Mouse (Mus musculus) hindbrain, embryonic 13.5 days (tissue): ENCODE measurements at regions not wholly inside any gene's neighbourhood (a gene's known extent, or its start where the extent isn't known, plus 50 kb on each side); places are given as distances from the start of the nearest gene placed in this dataset.
"Not testable (repeated sequence)": the region's sequence is repeated elsewhere in the genome, so short reads cannot be mapped to it uniquely, and the experiment has no call there.

Experiments
- ATAC-seq: fragments of 200-750 bp; cut with Nextera tagmentation; 2 replicates; pipeline ENCODE4 v1.8.0; 2017; ENCODE audit warnings: moderate TSS enrichment; ENCODE audit not compliant: low FRiP score
- H3K27ac ChIP-seq: fragments of 300-500 bp; sonication (generic); 2 replicates; pipeline ENCODE4 v1.5.1; 2015; ENCODE audit warnings: inconsistent platforms, mild to moderate bottlenecking, moderate library complexity
- H3K27me3 ChIP-seq: fragments of 300-500 bp; sonication (generic); 2 replicates; pipeline ENCODE4 v1.6.1; 2015; ENCODE audit warnings: mild to moderate bottlenecking, inconsistent platforms
- H3K36me3 ChIP-seq: fragments of 300-500 bp; sonication (generic); 2 replicates; pipeline ENCODE4 v1.6.1; 2015; ENCODE audit warnings: mild to moderate bottlenecking, inconsistent platforms
- H3K4me1 ChIP-seq: fragments of 300-500 bp; sonication (generic); replicated peaks from 2 replicates; pipeline ENCODE4 v1.6.1; 2015; ENCODE audit warnings: inconsistent platforms
- H3K4me2 ChIP-seq: fragments of 300-500 bp; sonication (generic); 2 replicates; pipeline ENCODE4 v1.6.1; 2015; ENCODE audit warnings: inconsistent platforms, mild to moderate bottlenecking, moderate library complexity
- H3K4me3 ChIP-seq: fragments of 300-500 bp; sonication (generic); 2 replicates; pipeline ENCODE4 v1.5.1; 2015; ENCODE audit warnings: mild to moderate bottlenecking, inconsistent platforms
- H3K9ac ChIP-seq: fragments of 300-500 bp; sonication (generic); 2 replicates; pipeline ENCODE4 v1.6.1; 2015; ENCODE audit warnings: mild to moderate bottlenecking, inconsistent platforms
- H3K9me3 ChIP-seq: fragments of 300-500 bp; sonication (generic); 2 replicates; pipeline ENCODE4 v1.6.1; 2016; ENCODE audit warnings: inconsistent platforms
- WGBS: fragments of 180-500 bp; shearing (Covaris S2); methylation state at CpG from one replicate; pipeline ENCODE4 v1.1.7; 2015; 5-methylcytosine and 5-hydroxymethylcytosine counted together

- no peaks in the 10 kb centered on the region for H3K4me1 ChIP-seq
- no peaks in the 10 kb centered on the region for H3K36me3 ChIP-seq
- 70% methylated on average over 4 of the region's 4 CpGs for WGBS
- no peak overlapping the region for H3K4me2 ChIP-seq
- no peak overlapping the region for H3K27ac ChIP-seq
- ATAC-seq, result no peak
- H3K27me3 ChIP-seq, result no peaks in the 10 kb centered on the region
- no peak overlapping the region for H3K4me3 ChIP-seq
- no peaks in the 10 kb centered on the region for H3K9me3 ChIP-seq
- H3K9ac ChIP-seq, result no peak overlapping the region
Observed at GRCm38 (mm10) chr12:39634337-39634736, 403.5 kb downstream of the Arl4a start.

- no peak overlapping the region for H3K4me3 ChIP-seq
- no peaks in the 10 kb centered on the region for H3K9me3 ChIP-seq
- no peak overlapping the region for H3K27ac ChIP-seq
- WGBS, result 92% methylated on average over 1 of the region's 1 CpGs
- H3K4me2 ChIP-seq, result no peak overlapping the region
- H3K4me1 ChIP-seq, result no peaks in the 10 kb centered on the region
- H3K9ac ChIP-seq, result no peak overlapping the region
- no peak for ATAC-seq
- H3K36me3 ChIP-seq, result no peaks in the 10 kb centered on the region
- no peaks in the 10 kb centered on the region for H3K27me3 ChIP-seq
Observed at GRCm38 (mm10) chr12:39621266-39621665, 416.6 kb downstream of the Arl4a start.

- H3K27ac ChIP-seq, result no peak overlapping the region
- no peak overlapping the region for H3K9ac ChIP-seq
- H3K4me1 ChIP-seq, result no peaks in the 10 kb centered on the region
- no peak overlapping the region for H3K4me3 ChIP-seq
- no peaks in the 10 kb centered on the region for H3K36me3 ChIP-seq
- WGBS, result 73% methylated on average over 3 of the region's 3 CpGs
- no peak for ATAC-seq
- H3K4me2 ChIP-seq, result no peak overlapping the region
- no peaks in the 10 kb centered on the region for H3K27me3 ChIP-seq
- H3K9me3 ChIP-seq, result no peaks in the 10 kb centered on the region
Observed at GRCm38 (mm10) chr12:39605289-39605688, 432.5 kb downstream of the Arl4a start.

DNA sequence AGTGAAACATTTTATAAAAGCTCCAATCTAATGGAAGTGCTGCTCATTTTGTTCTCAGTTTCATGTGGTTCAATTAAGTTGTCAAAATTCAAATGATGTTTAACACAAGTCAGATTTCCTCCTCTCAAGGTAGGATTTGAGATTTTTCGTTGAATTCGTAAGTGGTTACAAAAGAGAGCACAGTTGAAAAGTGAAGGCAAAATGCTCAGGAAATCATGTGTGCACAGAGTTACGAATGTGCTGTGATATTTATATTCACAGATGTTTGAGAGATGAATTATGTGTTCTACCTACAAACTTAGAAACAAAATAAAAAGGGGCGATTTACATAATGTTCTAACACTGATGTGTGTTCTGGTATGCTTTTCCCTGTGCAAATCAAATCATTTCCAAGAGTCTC is 433.1 kb downstream of the Arl4a start:
- 89% methylated on average over 4 of the region's 4 CpGs for WGBS
- H3K27ac ChIP-seq, result no peak overlapping the region
- H3K4me3 ChIP-seq, result no peak overlapping the region
- no peaks in the 10 kb centered on the region for H3K36me3 ChIP-seq
- H3K4me1 ChIP-seq, result no peaks in the 10 kb centered on the region
- no peak overlapping the region for H3K9ac ChIP-seq
- H3K4me2 ChIP-seq, result no peak overlapping the region
- H3K9me3 ChIP-seq, result no peaks in the 10 kb centered on the region
- ATAC-seq, result no peak
- H3K27me3 ChIP-seq, result no peaks in the 10 kb centered on the region

DNA sequence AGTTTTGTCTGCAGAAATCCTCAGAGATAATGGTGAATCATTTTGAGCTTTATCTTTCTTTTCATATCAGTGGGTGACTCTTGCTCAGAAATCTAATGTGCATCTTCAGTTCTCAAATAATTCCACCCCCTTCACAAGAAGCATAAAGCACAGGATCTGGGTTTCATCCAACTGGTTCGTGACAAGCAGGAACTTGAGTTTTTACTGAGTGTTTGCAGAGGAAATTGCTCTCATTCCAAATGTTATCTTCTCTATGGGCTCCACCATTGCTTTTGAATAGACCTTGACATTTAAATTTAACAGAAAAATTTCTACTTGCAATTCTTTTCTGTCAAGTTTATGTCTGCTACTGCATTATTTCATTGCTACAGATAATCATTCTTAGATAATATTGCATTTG is 443.1 kb downstream of the Arl4a start:
- Histone ChIP-seq H3K27ac (no peak overlapping the region), H3K9ac (no peak overlapping the region), H3K27me3 (no peaks in the 10 kb centered on the region), H3K4me3 (no peak overlapping the region), H3K9me3 (no peaks in the 10 kb centered on the region), H3K4me2 (no peak overlapping the region), H3K36me3 (no peaks in the 10 kb centered on the region), H3K4me1 (no peaks in the 10 kb centered on the region)
- 61% methylated on average over 1 of the region's 1 CpGs for WGBS
- ATAC-seq, result no peak

DNA sequence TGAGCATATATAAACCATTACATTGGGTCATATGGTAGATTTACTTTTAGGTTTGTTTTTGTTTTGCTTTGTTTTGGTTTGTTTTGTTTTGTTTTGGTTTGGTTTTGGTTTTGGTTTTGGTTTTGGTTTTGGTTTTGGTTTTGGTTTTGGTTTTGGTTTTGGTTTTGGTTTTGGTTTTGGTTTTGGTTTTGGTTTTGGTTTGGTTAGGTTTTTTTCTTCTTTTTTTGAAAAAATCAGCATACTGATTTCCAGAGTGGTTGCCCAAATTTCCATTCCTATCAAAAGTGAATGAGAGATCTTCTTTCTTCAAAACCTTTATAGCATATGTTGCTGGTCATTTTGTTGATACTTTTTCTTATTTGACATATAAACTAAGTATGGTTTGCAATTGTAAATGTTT is 444.0 kb downstream of the Arl4a start:
- H3K9ac ChIP-seq, H3K27ac ChIP-seq, H3K9me3 ChIP-seq, H3K4me1 ChIP-seq, H3K36me3 ChIP-seq, H3K27me3 ChIP-seq, H3K4me3 ChIP-seq, ATAC-seq, H3K4me2 ChIP-seq: not testable (repeated sequence)

DNA sequence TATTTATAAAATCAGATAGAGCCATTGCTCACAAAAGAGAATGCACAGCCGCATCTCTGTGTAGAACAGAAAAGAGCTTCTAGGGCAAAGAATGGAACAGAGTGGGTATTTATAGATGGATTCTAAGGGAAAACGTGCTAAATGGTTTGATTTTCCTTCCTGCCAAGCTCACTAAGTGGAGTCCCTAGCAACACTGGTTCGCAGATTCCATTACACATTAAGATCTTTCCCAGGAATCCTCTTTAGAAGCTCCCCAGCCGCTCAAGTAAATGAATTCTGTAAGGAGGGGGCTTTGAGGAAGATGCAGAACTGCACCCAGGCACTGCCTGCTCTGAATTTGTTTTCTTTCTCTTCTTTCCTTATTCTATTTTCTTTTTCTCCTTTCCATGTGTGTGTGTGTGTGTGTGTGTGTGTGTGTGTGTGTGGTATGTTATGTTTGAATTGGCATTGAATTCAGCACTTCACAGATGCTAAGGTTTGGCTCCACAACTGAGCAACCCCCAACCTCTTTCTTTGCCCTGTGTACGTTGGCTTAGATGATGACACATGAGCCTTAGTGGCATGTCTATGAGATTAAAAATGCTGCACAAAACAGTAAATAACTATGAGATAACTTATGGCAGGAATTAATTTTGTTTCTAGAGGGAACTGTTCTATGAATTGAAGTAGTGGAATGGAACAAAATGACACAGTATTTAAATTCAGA is 450.5 kb downstream of the Arl4a start:
- 0 out of 2 replicates have a peak, but pooled peaks have one; percentile 36 for ATAC-seq
- H3K27me3 ChIP-seq, result no peaks in the 10 kb centered on the region
- WGBS, result 47% methylated on average over 5 of the region's 5 CpGs
- no peak overlapping the region for H3K4me3 ChIP-seq
- H3K9ac ChIP-seq, result no peak overlapping the region
- H3K27ac ChIP-seq, result no peak overlapping the region
- H3K9me3 ChIP-seq, result no peaks in the 10 kb centered on the region
- no peak overlapping the region for H3K4me2 ChIP-seq
- H3K4me1 ChIP-seq, result no peaks in the 10 kb centered on the region
- H3K36me3 ChIP-seq, result no peaks in the 10 kb centered on the region

DNA sequence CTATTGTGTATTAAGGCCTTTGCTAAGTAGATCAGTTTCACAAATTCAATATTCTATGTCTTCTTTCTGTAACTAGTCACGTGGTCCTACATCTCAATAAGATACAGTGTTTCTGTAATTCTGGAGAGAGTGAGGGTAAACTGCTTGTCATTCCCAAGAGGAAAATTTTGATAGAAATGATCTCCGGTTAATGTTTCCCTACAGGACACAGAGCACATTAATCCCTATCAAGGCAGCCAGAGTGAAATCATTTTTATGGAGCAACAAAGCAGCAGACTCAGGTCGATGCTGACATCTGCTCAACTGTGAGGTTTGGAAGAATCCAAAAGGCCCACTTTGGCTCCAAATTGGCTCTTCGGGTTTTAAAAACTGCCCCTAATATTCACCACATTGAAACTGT is 451.7 kb downstream of the Arl4a start:
- Histone ChIP-seq H3K4me3 (no peak overlapping the region), H3K36me3 (no peaks in the 10 kb centered on the region), H3K9me3 (no peaks in the 10 kb centered on the region), H3K4me2 (no peak overlapping the region), H3K27me3 (no peaks in the 10 kb centered on the region), H3K9ac (no peak overlapping the region), H3K4me1 (no peaks in the 10 kb centered on the region), H3K27ac (no peak overlapping the region)
- ATAC-seq, result 0 out of 2 replicates have a peak, but pooled peaks have one; percentile 32
- WGBS, result 80% methylated on average over 4 of the region's 4 CpGs

DNA sequence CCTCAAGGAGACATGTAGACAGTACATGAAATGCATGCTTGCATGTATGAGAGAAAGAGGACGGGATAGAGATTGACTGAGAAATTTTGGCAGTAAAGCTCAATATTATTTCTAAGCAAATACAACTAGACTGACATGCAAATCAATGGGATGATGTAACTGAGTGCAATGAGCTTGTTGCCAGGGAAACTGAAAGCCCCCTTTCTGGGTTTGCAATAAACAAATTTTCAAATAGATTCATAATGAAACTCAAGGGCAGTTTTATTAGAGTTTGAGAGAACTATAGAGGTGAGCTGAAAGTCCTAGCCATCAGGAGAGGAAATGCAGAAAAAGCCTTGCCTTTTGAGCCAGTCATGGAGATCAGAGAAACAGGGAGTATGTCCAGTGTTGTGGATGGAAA is 460.2 kb downstream of the Arl4a start:
- H3K27ac ChIP-seq, result no peak overlapping the region
- 83% methylated on average over 1 of the region's 1 CpGs for WGBS
- no peaks in the 10 kb centered on the region for H3K27me3 ChIP-seq
- H3K9me3 ChIP-seq, result no peaks in the 10 kb centered on the region
- no peak overlapping the region for H3K4me3 ChIP-seq
- no peak for ATAC-seq
- H3K9ac ChIP-seq, result no peak overlapping the region
- no peaks in the 10 kb centered on the region for H3K36me3 ChIP-seq
- H3K4me2 ChIP-seq, result no peak overlapping the region
- H3K4me1 ChIP-seq, result no peaks in the 10 kb centered on the region

DNA sequence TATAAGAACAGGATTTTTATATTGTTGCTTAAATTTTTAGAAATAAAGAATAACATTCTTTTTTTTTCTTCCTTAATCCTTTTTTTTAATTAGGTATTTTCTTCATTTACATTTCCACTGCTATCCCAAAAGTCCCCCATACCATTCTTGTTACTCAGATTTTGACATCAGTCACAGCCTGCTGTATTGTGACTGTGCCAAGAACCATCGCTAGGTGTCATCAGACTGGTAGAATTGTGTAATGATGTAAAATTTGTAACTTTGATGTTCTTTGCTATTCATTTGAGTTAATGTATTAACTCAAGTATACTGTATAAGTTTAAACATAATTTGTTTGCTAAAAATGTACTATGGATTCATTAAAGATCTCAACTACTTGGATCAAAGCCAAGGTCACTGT is 465.0 kb downstream of the Arl4a start:
- Histone ChIP-seq H3K9ac (no peak overlapping the region), H3K27me3 (no peaks in the 10 kb centered on the region), H3K4me3 (no peak overlapping the region), H3K27ac (no peak overlapping the region), H3K4me1 (no peaks in the 10 kb centered on the region), H3K4me2 (no peak overlapping the region), H3K9me3 (no peaks in the 10 kb centered on the region), H3K36me3 (no peaks in the 10 kb centered on the region)
- ATAC-seq, result no peak
- 81% methylated on average over 1 of the region's 1 CpGs for WGBS

DNA sequence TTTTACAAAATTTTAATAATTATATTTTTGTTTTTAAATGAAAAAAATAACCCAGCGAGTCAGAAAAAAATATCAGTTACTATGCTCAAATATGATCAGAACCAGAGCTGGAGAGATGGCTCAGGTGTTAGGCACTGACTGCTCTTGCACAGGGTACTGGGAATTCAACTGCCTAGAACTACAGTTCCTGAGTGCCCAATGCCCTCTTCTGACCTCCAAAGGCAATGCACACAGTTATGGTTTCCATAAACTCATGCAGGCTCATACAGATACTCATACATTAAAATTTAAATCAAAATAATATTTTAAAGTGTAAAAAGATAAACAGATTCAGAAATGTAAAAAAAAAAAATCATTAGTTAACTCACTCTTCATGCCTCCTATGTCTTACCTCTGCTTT is 465.7 kb downstream of the Arl4a start:
- ATAC-seq, result no peak
- WGBS, result 74% methylated on average over 1 of the region's 1 CpGs
- Histone ChIP-seq H3K9me3 (no peaks in the 10 kb centered on the region), H3K36me3 (no peaks in the 10 kb centered on the region), H3K27me3 (no peaks in the 10 kb centered on the region), H3K4me3 (no peak overlapping the region), H3K9ac (no peak overlapping the region), H3K4me2 (no peak overlapping the region), H3K4me1 (no peaks in the 10 kb centered on the region), H3K27ac (no peak overlapping the region)

DNA sequence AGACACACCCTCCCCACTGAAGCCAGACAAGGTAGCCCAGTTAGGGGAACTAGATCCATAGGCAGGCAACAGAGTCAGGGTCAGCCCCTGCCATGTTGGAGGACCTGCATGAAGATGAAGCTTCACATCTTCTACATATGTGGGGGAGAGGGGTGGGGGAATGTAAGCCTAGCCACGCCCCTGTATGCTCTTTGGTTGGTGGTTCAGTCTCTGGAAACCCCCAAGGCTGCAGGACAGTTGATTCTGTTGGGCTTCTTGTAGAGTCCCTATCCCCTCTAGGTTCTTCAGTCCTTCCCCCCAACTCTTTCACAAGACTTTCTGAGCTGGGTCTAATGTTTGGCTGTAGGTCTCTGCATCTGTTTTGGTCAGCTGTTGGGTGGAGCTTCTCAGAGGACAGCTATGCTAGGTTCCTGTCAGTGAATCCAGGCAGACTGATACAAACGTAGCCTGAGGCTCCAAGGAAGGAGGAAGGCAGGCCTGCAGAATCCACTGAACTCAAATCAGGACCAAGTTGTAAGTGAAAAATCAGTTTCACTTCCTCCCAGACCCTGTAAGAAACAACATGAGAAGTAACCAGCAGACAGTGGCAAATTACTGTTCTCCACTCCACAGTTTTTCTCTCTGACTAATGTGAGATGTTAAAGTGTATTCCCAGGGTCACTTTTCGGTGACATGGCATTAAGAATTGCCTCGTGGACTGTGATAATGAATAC is 476.9 kb downstream of the Arl4a start:
- H3K36me3 ChIP-seq, result no peaks in the 10 kb centered on the region
- no peaks in the 10 kb centered on the region for H3K4me1 ChIP-seq
- H3K9ac ChIP-seq, result no peak overlapping the region
- WGBS, result 82% methylated on average over 4 of the region's 4 CpGs
- no peak overlapping the region for H3K4me3 ChIP-seq
- ATAC-seq, result no peak
- no peak overlapping the region for H3K4me2 ChIP-seq
- no peak overlapping the region for H3K27ac ChIP-seq
- H3K9me3 ChIP-seq, result no peaks in the 10 kb centered on the region
- no peaks in the 10 kb centered on the region for H3K27me3 ChIP-seq

DNA sequence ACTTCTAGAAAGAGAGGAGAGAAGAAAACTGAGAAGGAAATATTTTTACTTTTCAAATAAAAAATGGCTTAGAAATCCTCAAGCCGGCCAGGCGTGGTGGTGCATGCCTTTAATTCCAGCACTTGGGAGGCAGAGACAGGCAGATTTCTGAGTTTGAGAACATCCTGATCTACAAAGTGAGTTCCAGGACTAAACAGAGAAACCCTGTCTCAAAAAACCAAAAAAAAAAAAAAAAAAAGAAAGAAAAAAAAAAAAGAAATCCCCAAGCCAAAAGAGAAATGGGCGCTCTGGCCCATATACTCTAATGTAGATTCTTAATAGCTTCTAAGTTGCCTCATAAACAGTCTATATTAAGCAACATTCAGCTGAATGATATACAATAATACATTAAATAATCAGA is 479.3 kb downstream of the Arl4a start:
- H3K36me3 ChIP-seq, result no peaks in the 10 kb centered on the region
- H3K9me3 ChIP-seq, result no peaks in the 10 kb centered on the region
- H3K4me2 ChIP-seq, result no peak overlapping the region
- no peak overlapping the region for H3K4me3 ChIP-seq
- WGBS, result 93% methylated on average over 3 of the region's 3 CpGs
- H3K27ac ChIP-seq, result no peak overlapping the region
- no peak overlapping the region for H3K9ac ChIP-seq
- no peaks in the 10 kb centered on the region for H3K27me3 ChIP-seq
- no peak for ATAC-seq
- H3K4me1 ChIP-seq, result no peaks in the 10 kb centered on the region
